Mouse (Mus musculus) cortical plate, adult 2 months (tissue): Measurements from ENCODE around the gene Gm10778. TPM values are rescaled to one million over a fixed set of nuclear protein-coding genes. Genes with fewer than 3 reads are reported as not detected.
"Not testable (repeated sequence)": the region's sequence is repeated elsewhere in the genome, so short reads cannot be mapped to it uniquely, and the experiment has no call there.

ENCODE experiments used
- H3K27ac ChIP-seq: fragments of 200-500 bp; 2 replicates; pipeline ENCODE4 v1.5.1; 2012; ENCODE audit warnings: low read length, control low read depth, inconsistent platforms; ENCODE audit not compliant: insufficient read depth
- H3K4me1 ChIP-seq: fragments of 200-500 bp; 2 replicates; pipeline ENCODE4 v1.6.1; 2011; ENCODE audit warnings: low read length; ENCODE audit not compliant: control insufficient read depth, insufficient read depth
- H3K4me3 ChIP-seq: fragments of 200-500 bp; 2 replicates; pipeline ENCODE4 v1.5.1; 2011; ENCODE audit warnings: mild to moderate bottlenecking, low read length, control low read depth; ENCODE audit not compliant: insufficient read depth
- CTCF ChIP-seq: fragments of 200-500 bp; IDR thresholded peaks from 2 replicates; pipeline ENCODE4 v1.5.1; 2011; ENCODE audit warnings: mild to moderate bottlenecking, control low read depth, low read length; ENCODE audit not compliant: insufficient read depth; ENCODE audit errors: extremely low read depth
- POLR2A ChIP-seq: fragments of 200-500 bp; IDR thresholded peaks from 2 replicates; pipeline ENCODE4 v1.6.1; 2011; ENCODE audit warnings: mild to moderate bottlenecking, low read length, control low read depth; ENCODE audit not compliant: insufficient read depth; ENCODE audit errors: extremely low read depth
- polyA plus RNA-seq: library from polyadenylated mRNA; depleted of rRNA; stranded (reverse); fragments of >200 nt; gene quantifications from 2 replicates; pipeline ENCODE4 v1.2.3, GENCODE M21; 2012

Gene Gm10778
- polyA plus RNA-seq, 1 experiment: 3.3 TPM

GRCm38 (mm10) chr10:81642648-81643448 is 6.0 kb upstream of the Gm10778 start:
- TF ChIP-seq CTCF: no peak
- TF ChIP-seq POLR2A: 0 out of 2 replicates have a peak, but pooled peaks have one; percentile 16
- Histone ChIP-seq H3K4me3 (peak overlapping the region; percentile 87), H3K4me1 (peaks cover 15% of the 10 kb centered on the region), H3K27ac (peak overlapping the region; percentile 90)

GRCm38 (mm10) chr10:81643449-81644055 is 5.3 kb upstream of the Gm10778 start:
- H3K4me3 ChIP-seq: peak overlapping the region; percentile 87
- peaks cover 15% of the 10 kb centered on the region for H3K4me1 ChIP-seq
- TF ChIP-seq CTCF (no peak), POLR2A (peak; percentile 73)
- peak overlapping the region; percentile 90 for H3K27ac ChIP-seq

GRCm38 (mm10) chr10:81644162-81644561 is 4.7 kb upstream of the Gm10778 start:
- Histone ChIP-seq H3K4me3 (peak overlapping the region; percentile 87), H3K27ac (peak overlapping the region; percentile 90), H3K4me1 (peaks cover 15% of the 10 kb centered on the region)
- TF ChIP-seq POLR2A (no peak), CTCF (no peak)

- Histone ChIP-seq H3K4me1 (peaks cover 15% of the 10 kb centered on the region), H3K27ac (no peak overlapping the region), H3K4me3 (no peak overlapping the region)
- TF ChIP-seq CTCF (no peak), POLR2A (no peak)
Measured at GRCm38 (mm10) chr10:81644716-81645115, 4.1 kb upstream of the Gm10778 start.

GRCm38 (mm10) chr10:81645391-81645790 is 3.5 kb upstream of the Gm10778 start:
- H3K4me3 ChIP-seq: no peak overlapping the region
- H3K27ac ChIP-seq: no peak overlapping the region
- H3K4me1 ChIP-seq: peaks cover 17% of the 10 kb centered on the region
- TF ChIP-seq CTCF: no peak
- TF ChIP-seq POLR2A: no peak

GRCm38 (mm10) chr10:81646015-81646555 is 2.8 kb upstream of the Gm10778 start:
- TF ChIP-seq POLR2A (no peak), CTCF (no peak)
- Histone ChIP-seq H3K4me3 (no peak overlapping the region), H3K4me1 (peaks cover 17% of the 10 kb centered on the region)

GRCm38 (mm10) chr10:81655178-81655577 is 6.3 kb downstream of the Gm10778 start:
- Histone ChIP-seq H3K4me1 (peaks cover 2% of the 10 kb centered on the region), H3K27ac (no peak overlapping the region), H3K4me3 (no peak overlapping the region)
- TF ChIP-seq CTCF (no peak), POLR2A (no peak)

More at GRCm38 (mm10) chr10:81646015-81646555, 2.8 kb upstream of the Gm10778 start:
- no peak overlapping the region for H3K27ac ChIP-seq

- no peaks in the 10 kb centered on the region for H3K4me1 ChIP-seq
- H3K4me3 ChIP-seq: no peak overlapping the region
- TF ChIP-seq POLR2A: no peak
- no peak for TF ChIP-seq CTCF
- H3K27ac ChIP-seq: no peak overlapping the region
Measured at GRCm38 (mm10) chr10:81656174-81656573, 7.3 kb downstream of the Gm10778 start.

GRCm38 (mm10) chr10:81687114-81687513 is 38.3 kb downstream of the Gm10778 start:
- not testable (repeated sequence) for H3K4me1 ChIP-seq, H3K27ac ChIP-seq, H3K4me3 ChIP-seq

GRCm38 (mm10) chr10:81704531-81705301 is 55.9 kb downstream of the Gm10778 start, which contains the start of gene Zfp433:
Gene Zfp433 (plus strand): TSS chr10:81704825.
- not testable (repeated sequence) for H3K4me1 ChIP-seq, H3K4me3 ChIP-seq

More at GRCm38 (mm10) chr10:81704531-81705301, 55.9 kb downstream of the Gm10778 start, which contains the start of gene Zfp433:
- not testable (repeated sequence) for H3K27ac ChIP-seq
